Mouse (Mus musculus) lung, adult 2 months (tissue): Measurements from ENCODE around the gene 4930579G24Rik.

ENCODE experiments used
- CTCF ChIP-seq: fragments of 200-500 bp; IDR thresholded peaks from 2 replicates; pipeline ENCODE4 v1.5.1; 2011; ENCODE audit warnings: mild to moderate bottlenecking, low read length, control low read depth; ENCODE audit not compliant: insufficient read depth
- POLR2A ChIP-seq: fragments of 200-500 bp; IDR thresholded peaks from 2 replicates; pipeline ENCODE4 v1.6.1; 2011; ENCODE audit warnings: low read depth, mild to moderate bottlenecking, control low read depth, low read length, borderline replicate concordance; ENCODE audit errors: extremely low read depth

DNA sequence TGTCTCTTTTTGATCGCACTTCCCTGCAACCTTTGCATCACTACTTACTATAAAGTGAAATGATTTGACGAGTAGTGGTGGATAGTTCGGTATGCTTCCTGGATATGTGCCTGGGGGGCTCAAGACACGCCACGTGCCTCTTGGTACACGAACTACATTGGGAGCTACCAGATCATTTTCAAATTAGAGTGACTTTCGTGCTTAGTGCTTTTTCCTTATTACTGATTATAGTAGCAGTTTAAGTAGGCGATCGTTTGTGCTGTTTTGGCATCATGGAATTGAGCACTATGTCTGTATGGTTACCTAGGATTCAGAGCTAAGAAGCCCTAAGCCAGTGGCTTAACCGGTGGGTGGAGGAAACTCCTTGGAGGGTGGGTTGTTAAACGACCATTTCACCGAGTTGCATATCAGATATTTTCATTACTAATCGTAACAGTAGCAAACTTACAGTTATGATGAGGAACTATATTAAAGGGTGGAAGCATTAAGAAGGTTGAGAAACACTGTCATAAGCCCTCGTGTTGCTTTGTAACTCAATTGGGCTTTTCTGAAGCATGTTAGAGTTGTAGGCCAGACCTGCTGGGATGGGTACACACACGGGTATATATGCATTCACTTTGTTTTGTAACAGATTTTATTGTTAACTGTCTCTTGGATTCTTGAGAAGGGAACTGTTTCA lies 36.9 kb upstream of the 4930579G24Rik start:
- TF ChIP-seq CTCF (no peak), POLR2A (no peak)
